Comparison of ENCODE assay signal across 9 mouse cellular contexts in the genomic region with DNA sequence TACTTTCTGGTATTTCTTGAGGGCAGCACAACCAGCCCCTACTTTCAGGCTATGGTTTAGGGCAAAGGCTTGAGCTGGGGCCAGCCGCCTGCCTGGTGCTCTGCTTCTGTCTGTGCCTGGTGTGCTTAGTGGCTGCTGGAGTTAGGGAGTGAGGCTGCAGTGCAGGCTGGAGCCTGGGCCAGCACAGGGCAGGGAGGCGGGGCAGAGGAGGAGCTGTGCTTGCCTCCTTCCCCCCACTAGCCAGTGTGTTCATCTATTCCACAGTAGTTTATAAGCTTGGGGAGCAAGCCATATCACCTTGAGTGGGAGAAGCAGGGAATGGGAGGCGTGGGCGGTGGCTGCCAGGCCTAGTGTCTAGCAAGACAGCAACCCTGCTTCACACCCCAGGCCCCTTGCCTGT. TPM values are rescaled to one million over a fixed set of nuclear protein-coding genes. Genes with fewer than 3 reads are reported as not detected.
A peak's percentile ranks its signal among the peaks of the same experiment; 100 is the strongest.
DNase-seq lines count a peak whose midpoint lies in the region; ATAC-seq lines count a peak whose summit lies in the region.
"Had no signal": no experiment of that assay in that cellular context is flagged by ENCODE, and none has a peak within 500 bp of the region (broad histone marks: within the 10 kb centered on the region; RNA-seq: fewer than 3 reads in every experiment).

No protein-coding gene starts in this region.

- H3K27ac ChIP-seq in heart, embryonic 16.5 days (ENCODE audit: low read length): no peak overlapping the region; the same call in 1 of the 2 replicates
- H3K27ac ChIP-seq in stomach, embryonic 15.5 days: peak overlapping the region; percentile 6; the same call in 1 of the 2 replicates

- H3K27me3 ChIP-seq in heart, embryonic 16.5 days (ENCODE audit: control insufficient read depth, insufficient read depth, low read length): no peaks in the 10 kb centered on the region
- no peaks in the 10 kb centered on the region for H3K27me3 ChIP-seq in stomach, embryonic 15.5 days (replicated peaks)

- H3K36me3 ChIP-seq in heart, embryonic 16.5 days (ENCODE audit: control insufficient read depth, insufficient read depth): peaks cover 56% of the 10 kb centered on the region
- peaks cover 65% of the 10 kb centered on the region for H3K36me3 ChIP-seq in stomach, embryonic 15.5 days

- H3K4me2 ChIP-seq in heart, embryonic 16.5 days (ENCODE audit: low read depth, low read length): no peak overlapping the region
- no peak overlapping the region for H3K4me2 ChIP-seq in stomach, embryonic 15.5 days

- no peaks in the 10 kb centered on the region for H3K9me3 ChIP-seq in heart, embryonic 16.5 days (replicated peaks; ENCODE audit: control insufficient read depth, low read length)
- no peaks in the 10 kb centered on the region for H3K9me3 ChIP-seq in stomach, embryonic 15.5 days

- ATAC-seq in heart, embryonic 16.5 days (replicated peaks; ENCODE audit: extremely low read depth, insufficient read depth, low FRiP score): no peak
- ATAC-seq in stomach, embryonic 15.5 days (ENCODE audit: insufficient read depth, low FRiP score, low read depth): peak; percentile 40; the same call in 1 of the 2 replicates

- WGBS in heart, embryonic 16.5 days: 71% methylated on average over 4 of the region's 4 CpGs
- 81% methylated on average over 4 of the region's 4 CpGs for WGBS in stomach, embryonic 15.5 days

- DNase-seq in heart, adult 18-20 months: no peak
- peak; percentile 19 for DNase-seq in lung, postnatal 10 days
- no peak for DNase-seq in lung, postnatal 36 days
- DNase-seq in kidney, adult 9 months: peak; percentile 34
- no peak for DNase-seq in cerebellum, postnatal 10 days
- DNase-seq in embryo, embryonic 10 days (ENCODE audit: low spot score): no peak
- DNase-seq: heart, postnatal 14 days had no signal

- H3K9ac ChIP-seq in heart, embryonic 16.5 days (ENCODE audit: low read length): 0 out of 2 replicates have a peak overlapping the region, but pooled peaks have one; percentile 34
- H3K9ac ChIP-seq in stomach, embryonic 15.5 days: no peak overlapping the region

- H3K4me3 ChIP-seq in heart, embryonic 16.5 days (ENCODE audit: low read length): no peak overlapping the region
- no peak overlapping the region for H3K4me3 ChIP-seq in stomach, embryonic 15.5 days (replicated peaks)

- peaks cover 38% of the 10 kb centered on the region for H3K4me1 ChIP-seq in heart, embryonic 16.5 days (ENCODE audit: control insufficient read depth, insufficient read depth, low read length)
- 0 out of 2 replicates have a peak, but pooled peaks cover 4% of the 10 kb centered on the region for H3K4me1 ChIP-seq in stomach, embryonic 15.5 days

RNA-seq across cellular contexts. Expression of gene Ctnnb1, which starts 34.1 kb away (rescaled TPM):
- polyA plus RNA-seq in heart, embryonic 16.5 days (2015; fragmentation: Nextera tagmentation; extraction: Ambion mirVana): 357 TPM in 2 replicates
- total RNA-seq in heart, adult 18-20 months (2021): 100 to 1,000 TPM; 384 to 392 TPM
- polyA plus RNA-seq in stomach, embryonic 15.5 days (2015; fragmentation: Nextera tagmentation; extraction: Ambion mirVana): 502 and 547 TPM in 2 replicates

Comparison
In these comparisons a context has a peak if more than half of its experiments do, and no peak if none do; other contexts are left out.
1. DNase-seq: peak in lung, postnatal 10 days (single experiment) and kidney, adult 9 months (single experiment); none in heart, adult 18-20 months (0 of 2), lung, postnatal 36 days (single experiment), cerebellum, postnatal 10 days (0 of 2) and embryo, embryonic 10 days (single experiment).